Comparison of ENCODE assay signal across 15 mouse cellular contexts in the genomic region with DNA sequence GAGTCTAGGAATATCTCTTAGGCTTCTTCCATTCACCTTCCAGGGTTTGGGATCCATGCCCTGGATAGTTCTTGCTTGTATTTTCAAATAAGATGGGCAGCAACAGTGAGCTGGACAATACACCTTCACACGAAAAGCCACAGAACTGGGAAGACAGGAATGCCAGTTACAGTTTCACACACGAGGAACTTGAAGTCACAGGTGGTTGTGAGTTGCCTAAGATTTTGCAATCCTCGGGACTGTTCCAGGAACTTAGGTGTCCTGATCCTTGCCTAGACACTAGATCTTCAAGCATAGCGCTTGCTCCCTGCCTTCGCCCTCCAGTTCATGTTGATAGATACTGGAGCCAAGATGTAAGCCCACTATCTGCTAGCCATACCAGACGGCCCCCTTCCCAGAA. TPM values are rescaled to one million over a fixed set of nuclear protein-coding genes. Genes with fewer than 3 reads are reported as not detected.
"Had no signal": no experiment of that assay in that cellular context is flagged by ENCODE, and none has a peak within 500 bp of the region (broad histone marks: within the 10 kb centered on the region; RNA-seq: fewer than 3 reads in every experiment).

No protein-coding gene starts in this region.

- H3K9ac ChIP-seq: kidney, embryonic 15.5 days; limb, embryonic 15.5 days; liver, embryonic 12.5 days; midbrain, embryonic 15.5 days; neural tube, embryonic 12.5 days; stomach, embryonic 15.5 days had no signal

- ATAC-seq: liver, embryonic 12.5 days; midbrain, embryonic 15.5 days had no signal

- DNase-seq: kidney, adult 18-20 months; kidney, postnatal 25 days; retina, postnatal 1 day; right cerebral cortex, postnatal 4 days; thymus, postnatal 4 days had no signal

- H3K4me1 ChIP-seq: liver, embryonic 12.5 days; megakaryocyte, embryonic 14.5 days; stomach, embryonic 15.5 days had no signal

- H3K4me2 ChIP-seq: kidney, embryonic 15.5 days; limb, embryonic 15.5 days; liver, embryonic 12.5 days; midbrain, embryonic 11.5 days; midbrain, embryonic 15.5 days; neural tube, embryonic 12.5 days had no signal

- H3K27ac ChIP-seq: kidney, embryonic 15.5 days; left cerebral cortex, adult 2 months; limb, embryonic 15.5 days; liver, embryonic 12.5 days; midbrain, embryonic 15.5 days; neural tube, embryonic 12.5 days; stomach, embryonic 15.5 days had no signal

- H3K9me3 ChIP-seq: kidney, embryonic 15.5 days; limb, embryonic 15.5 days; liver, embryonic 12.5 days; megakaryocyte, embryonic 14.5 days; midbrain, embryonic 15.5 days; neural tube, embryonic 12.5 days; stomach, embryonic 15.5 days had no signal

- H3K36me3 ChIP-seq: kidney, embryonic 15.5 days; limb, embryonic 15.5 days; liver, embryonic 12.5 days; midbrain, embryonic 15.5 days; neural tube, embryonic 12.5 days; stomach, embryonic 15.5 days had no signal

- H3K4me3 ChIP-seq: kidney, embryonic 15.5 days; left cerebral cortex, adult 2 months; limb, embryonic 15.5 days; liver, embryonic 12.5 days; megakaryocyte, embryonic 14.5 days; midbrain, embryonic 15.5 days; neural tube, embryonic 12.5 days; stomach, embryonic 15.5 days had no signal

RNA-seq across cellular contexts. Expression of a gene that starts 1.6 kb away (rescaled TPM):
- total RNA-seq: left cerebral cortex, adult 2 months; monocyte, adult 5-6 weeks had no signal
- polyA plus RNA-seq: liver, embryonic 12.5 days; midbrain, embryonic 11.5 days had no signal
